Mouse (Mus musculus) heart, postnatal 4 days (tissue): ENCODE measurements at regions not wholly inside any gene's neighbourhood (a gene's known extent, or its start where the extent isn't known, plus 50 kb on each side); places are given as distances from the start of the nearest gene placed in this dataset.
"Not testable (repeated sequence)": the region's sequence is repeated elsewhere in the genome, so short reads cannot be mapped to it uniquely, and the experiment has no call there.

Experiments
- DNase-seq: peaks from one replicate; pipeline ENCODE4 v3.0.0; 2021

DNA sequence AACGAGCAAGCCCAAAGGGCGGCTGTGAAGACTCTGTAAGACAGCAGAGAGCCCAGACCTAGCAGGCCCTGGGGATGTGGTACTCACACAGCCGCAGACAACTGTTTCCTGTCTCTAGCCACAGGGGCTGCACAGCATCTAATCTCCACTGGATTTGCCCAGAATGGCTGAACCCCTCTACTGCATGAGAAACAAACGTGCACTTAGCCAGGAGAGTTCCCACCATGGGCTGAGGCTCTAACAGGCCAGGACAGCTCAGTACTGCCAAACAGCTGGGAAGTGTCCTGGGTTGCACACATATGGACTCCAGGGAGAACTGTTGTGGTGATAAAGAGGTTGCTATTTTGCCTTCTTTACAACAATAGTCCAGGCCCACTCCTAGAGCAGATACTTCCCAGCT lies 204.1 kb upstream of the Daam1 start:
- peak; percentile 63 for DNase-seq

DNA sequence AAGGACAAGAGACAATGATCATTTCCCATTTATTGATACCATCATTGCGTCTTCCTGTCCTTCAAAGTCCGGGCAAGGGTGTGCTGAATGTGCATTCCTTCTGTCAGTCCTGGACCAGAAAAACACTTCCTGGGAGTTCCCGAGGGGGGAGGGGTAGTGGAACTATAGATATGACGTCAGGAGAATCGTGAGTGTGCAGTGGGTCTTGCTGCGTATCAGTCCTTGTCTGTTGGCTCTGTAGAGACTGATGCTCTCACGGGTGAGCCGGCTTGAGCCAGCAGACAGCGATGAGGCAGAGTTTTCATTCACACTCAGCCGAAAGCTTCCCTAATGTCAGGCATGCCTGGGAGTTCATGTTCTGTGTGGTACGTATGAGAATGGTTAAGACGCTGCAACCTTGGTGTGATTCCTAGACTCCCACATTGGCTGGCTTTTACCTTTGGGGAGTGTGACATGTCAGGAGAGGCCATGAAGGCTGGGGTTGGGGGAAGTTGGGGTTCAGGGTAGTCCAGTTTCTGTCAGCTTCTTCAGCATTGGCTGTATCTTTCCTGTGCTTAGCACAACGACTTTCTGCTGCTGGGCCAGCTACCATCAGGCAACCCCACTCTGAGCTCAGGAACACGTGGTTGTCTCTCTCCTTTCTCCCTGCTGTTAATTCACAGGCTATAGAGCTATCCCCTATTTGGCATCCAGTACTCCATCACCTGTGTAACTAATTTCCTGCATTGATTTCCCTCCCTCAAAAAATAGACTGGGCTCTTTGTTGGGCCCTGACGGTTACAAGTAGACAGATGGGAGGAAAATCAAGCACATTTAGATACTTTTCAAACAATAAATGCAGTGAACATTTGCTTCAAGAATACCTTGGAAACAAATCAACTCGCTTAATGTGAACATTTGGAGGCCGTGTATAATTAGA lies 203.2 kb upstream of the Daam1 start:
- DNase-seq, result peak; percentile 45

DNA sequence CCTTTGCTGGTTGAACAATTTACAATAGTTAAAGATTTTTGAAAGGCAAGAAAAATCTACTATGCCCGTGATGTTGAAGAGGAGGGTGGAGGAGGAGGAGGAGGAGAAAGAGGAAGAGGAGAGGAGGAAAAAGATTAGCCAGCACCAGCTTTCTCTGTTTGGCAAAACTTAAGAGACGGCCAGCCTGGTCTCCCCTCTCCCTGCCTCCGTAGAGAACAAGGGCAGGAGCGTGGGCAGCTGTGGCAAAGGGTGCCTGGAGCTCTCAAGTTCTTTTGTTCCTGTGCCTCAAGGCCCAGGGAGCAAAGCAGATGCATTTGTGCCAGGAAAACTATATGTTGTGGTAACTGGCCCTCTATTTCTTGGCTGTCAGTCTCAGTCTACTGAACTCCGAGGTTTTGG lies 202.5 kb upstream of the Daam1 start:
- no peak for DNase-seq

DNA sequence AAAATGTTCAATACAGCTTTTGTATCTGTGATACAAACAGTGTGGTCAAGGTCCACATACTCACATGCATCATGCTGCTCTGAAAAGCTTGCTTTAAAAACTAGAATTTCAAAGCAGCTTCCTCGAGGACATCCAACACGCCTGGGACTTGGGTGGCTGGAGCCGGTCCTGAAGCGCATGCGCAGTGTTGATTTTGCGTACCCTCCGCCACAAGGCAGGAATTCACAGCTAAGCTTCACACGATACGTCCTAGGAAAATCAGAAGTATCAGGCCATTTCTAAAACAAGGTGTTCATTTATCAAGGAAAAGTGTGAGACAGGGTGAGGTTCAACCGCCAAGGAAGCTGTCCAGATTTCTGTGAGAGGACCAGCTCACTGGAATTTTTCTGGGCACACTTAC lies 202.1 kb upstream of the Daam1 start:
- DNase-seq, result no peak

DNA sequence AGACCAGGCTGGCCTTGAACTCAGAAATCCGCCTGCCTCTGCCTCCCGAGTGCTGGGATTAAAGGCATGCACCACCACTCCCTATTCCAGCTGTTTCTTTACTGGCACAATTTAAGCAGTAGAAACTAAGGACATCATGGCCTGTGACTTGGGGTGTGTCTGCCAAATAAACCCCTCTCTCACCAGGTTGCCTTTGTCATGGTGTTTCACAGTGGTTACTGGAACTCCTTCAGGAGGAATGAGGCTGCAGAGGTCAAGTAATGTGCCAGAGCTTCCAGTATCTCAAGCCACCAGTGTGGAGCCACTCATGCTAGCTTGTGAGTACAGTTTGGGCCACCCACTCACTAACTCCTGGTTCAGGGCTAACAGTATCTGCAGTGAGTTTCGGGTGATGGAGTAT lies 200.5 kb upstream of the Daam1 start:
- DNase-seq, result no peak

DNA sequence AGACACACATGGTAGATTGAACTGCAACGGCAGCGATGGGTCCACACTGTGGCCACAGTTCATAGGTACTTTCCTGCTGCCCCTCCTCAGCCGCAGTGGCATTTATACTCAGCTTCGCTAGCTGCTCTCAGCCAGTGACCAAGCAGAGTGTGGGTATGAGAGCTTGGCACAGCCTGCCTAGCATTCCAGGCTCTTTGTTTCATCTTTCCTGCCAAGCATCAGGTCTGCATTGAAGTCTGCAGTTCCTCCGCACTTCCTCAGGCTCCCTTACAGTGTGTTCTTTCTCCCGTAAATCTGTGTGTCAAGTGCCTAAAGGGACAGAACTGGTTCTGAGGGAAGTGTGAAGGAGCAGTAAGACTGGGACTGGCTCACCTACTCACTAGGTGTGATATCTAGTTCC lies 194.6 kb upstream of the Daam1 start:
- no peak for DNase-seq

DNA sequence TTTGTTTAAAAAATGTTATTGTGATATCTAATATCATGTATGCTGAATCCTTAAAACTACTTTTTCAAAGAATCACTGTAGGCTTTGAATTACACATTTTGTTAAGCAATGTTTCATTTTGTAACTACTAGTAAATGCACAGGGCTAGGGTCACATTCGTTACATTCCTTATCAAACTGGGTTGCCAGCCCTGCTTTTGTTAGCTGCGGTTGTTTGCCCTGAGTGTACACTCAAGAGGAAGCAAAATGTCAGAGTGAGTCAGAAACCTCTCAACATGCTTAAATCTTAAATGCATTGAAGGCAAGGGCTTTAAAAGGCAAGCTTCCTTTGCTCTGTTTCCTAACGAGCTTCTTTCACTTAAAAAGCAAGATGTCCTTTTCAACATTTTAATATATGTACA lies 193.6 kb upstream of the Daam1 start:
- no peak for DNase-seq

DNA sequence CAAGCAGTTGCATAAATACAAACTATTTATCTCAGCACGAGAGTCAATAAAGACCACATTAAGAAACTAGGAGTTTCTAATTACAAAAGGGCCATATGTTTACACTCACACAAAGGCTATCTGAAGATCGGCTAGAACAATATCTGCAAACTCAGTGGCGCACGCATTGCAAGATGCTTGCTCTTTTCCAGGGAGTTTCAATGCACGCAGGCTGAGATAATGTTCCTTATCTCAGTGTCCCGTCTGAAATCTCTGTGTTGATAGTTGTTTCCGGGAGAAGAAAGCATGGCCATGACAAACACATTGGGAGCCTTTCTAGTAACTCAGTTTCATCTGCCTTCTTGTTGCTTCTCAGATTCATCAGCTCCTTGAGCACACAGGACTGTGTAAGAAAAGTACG lies 192.6 kb upstream of the Daam1 start:
- no peak for DNase-seq

DNA sequence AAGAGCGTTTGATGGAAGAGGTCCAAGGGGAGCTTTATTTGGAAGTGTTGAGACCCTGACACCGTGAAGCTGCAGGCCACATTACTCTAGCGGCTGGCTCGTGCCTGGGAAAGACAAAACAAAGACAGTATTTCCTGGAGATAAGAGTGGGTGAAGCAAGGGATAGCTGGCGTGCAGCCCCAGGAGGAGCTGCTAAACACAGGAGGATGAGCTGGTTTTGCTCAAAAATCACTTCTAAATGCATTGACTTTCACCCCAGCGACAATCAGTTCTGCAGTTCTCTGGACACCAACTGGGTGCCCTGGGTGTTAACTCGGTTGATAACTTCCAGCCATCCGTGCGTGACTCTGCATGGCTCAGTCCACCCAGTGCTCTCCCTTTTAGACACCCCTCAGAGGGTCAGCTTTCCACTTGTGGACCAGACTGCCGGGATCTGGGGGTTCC lies 190.8 kb upstream of the Daam1 start:
- DNase-seq, result peak; percentile 65

DNA sequence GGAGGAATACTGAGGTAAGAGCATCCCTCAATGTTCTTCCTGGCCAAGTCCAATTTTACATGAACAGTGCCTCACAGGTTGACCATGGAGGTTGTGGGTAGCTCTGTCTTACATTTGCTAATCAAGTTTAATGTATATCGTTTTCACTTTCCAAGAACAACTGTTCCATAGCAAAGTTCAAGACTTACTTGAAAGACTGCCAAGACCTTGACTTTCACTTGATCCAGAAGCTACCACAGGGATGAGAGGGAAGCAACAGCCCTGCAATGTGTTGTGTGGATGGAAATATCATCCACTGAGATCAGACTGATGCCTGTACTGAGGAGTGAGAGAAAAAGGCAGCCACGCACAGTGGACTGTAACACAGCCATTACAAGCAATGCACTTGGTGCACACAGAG lies 189.4 kb upstream of the Daam1 start:
- no peak for DNase-seq

DNA sequence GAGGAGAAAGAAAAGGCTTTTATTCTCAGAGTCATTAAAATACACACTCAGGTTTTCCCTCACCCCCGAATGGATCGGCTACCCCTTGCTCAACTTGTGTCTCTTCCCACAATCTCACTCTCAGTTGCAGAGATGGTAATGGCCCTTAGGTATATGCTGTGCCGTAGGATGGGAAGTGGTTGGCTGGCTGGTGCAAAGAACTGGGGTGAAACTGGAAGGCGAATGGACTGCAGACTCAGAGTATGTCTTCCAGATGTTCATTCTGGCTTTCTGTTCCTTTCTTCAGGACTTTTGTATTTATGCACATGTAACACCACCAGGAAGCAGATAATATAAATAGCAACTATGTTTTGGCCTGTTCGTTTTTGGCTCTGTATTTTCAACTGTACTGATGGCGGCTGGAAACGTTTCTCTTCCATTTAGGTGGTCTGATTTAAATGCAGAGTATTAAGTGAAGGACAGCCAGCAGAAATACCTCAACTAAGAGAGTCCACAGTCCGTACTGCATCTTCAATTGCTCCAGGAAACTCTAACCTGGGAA lies 188.0 kb upstream of the Daam1 start:
- DNase-seq, result no peak

DNA sequence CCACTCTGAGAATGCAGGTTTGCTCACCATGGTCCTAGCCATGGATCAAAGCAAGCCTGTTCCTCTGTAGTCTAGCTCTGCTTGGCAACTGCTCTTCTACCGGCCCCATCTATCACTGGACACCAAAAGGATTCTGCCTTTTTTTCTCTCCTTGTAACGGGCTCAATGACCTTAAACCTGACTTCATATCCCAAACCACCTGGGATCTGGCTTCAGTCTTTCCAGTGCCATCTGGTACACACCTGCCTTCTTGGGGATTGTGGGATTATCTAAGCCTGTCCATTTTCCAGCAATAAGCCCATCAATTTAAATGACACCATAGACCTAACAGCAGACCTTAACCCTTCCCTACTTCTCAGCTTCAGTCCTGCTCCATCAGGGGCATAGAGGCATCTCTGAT lies 179.6 kb upstream of the Daam1 start:
- DNase-seq, result no peak

DNA sequence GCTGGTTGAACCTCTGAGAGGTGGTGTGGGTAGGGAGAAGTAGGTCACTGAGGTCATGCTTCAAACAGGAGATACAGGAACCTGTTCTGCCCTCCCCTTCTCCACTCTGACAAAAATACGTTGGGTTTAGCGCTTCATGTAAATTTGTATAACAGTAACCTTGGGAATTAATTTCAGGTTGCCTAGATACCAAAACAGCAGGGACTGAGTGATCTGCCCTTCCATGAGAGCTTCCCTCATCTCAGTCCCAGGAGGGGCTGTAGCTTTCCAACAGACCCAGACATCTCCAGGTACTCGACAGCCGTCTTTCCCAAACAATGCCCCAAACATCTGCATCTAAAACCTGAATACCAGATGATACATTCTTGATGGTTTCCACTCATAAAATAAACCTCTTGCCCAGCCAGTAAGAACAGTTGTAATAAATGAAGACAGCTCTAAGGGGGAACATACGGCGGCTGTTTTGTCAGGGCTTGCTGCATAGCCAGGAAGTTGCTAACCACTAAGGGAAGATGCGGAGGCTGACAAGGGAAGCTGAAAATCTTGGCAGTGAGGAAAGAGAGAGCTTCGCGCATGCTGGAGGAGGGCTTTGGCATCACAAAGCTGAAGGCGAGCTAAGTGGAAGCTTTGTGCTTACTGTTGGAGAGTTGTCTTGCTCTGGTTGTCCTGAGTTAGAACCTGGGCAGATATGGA lies 137.4 kb upstream of the Daam1 start:
- DNase-seq, result peak; percentile 32

DNA sequence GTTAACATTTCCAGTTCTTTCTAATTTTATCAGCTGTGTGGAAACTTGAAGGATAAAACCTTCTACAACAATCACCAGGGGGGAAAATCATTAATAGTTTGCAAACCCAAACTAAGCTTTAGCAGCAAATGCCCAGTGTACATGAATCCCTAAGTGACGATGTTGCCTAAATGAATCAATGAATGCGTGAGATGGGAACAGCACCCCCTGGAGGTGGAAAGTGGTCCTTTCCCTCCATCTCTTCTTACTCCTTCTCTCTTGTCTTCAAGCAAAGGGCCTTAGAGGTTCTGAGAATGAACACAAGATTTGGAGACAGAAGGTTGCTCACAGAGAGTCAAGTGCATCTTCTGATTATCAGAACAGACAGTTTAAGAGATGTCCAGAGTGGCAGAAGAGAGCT lies 129.1 kb upstream of the Daam1 start:
- peak; percentile 48 for DNase-seq

DNA sequence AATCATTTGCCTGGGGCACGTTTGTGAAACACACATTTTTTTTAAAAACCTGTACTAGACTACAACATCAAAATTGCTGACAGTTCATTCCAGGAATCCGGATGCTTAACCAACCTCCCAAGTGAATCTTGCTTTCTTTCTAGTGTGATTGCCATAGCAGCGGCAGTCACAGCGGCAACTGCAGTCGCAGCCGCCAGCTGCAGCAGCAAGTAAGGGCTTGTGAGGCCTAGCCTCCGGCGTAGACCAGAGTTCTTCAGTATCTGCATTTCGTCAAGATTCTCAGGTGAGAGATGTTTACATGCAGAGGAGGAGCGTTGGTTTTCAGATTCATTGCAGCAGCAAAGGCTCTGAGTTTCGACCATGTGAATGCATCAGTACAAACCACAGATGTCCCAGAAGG lies 128.7 kb upstream of the Daam1 start:
- no peak for DNase-seq

DNA sequence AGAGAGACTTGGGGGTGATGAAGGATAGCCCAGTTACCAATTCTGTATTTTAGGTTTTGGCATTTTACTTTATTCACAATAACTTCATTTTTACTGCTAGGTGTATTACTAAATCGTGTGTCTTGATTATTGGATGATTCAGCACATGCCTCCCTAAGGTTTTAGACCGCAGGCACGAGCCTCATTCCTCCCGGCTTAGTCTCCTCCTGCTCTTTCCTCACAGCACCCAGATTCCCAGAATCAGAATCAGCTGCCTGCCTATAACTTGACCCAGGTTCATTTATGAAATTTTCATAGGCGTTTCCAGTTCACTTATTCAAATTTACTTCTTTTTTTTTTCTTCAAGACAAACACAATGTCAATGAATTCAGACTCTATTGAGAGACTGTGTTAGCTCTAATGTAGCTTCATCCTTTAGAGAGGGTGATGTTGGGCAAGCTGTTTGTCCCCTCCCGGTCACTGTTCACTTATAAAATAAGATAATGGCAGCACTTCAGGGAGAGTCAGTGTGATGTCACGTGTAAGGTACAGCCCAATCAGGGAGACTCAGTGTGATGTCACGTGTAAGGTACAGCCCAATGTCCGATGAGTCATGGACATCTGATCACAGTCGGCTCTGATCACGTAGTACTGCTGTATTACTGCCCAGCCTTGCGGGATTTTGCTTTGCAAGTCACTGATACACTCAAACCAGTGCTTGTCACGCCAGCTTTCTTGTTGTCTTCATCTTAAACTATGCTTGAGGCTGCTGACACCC lies 127.6 kb upstream of the Daam1 start:
- no peak for DNase-seq

DNA sequence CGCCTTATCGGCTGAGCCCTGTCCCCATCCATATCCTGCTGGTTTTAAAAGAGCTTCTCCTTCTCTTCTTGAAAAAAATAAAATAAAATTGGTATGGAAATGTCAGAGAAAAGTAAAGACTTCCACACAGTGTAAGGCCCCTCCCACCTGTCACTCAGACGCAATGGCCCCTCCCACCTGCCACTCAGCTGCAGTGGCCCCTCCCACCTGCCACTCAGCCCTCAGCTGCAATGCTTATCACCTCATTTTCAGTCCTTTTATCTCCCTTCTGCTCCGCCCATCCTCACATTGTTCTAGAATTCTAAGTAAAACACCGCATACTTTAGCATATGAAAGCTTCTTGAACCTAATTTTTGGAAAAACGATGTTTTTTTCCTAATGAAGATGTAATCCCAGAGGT lies 126.4 kb upstream of the Daam1 start:
- DNase-seq, result no peak

DNA sequence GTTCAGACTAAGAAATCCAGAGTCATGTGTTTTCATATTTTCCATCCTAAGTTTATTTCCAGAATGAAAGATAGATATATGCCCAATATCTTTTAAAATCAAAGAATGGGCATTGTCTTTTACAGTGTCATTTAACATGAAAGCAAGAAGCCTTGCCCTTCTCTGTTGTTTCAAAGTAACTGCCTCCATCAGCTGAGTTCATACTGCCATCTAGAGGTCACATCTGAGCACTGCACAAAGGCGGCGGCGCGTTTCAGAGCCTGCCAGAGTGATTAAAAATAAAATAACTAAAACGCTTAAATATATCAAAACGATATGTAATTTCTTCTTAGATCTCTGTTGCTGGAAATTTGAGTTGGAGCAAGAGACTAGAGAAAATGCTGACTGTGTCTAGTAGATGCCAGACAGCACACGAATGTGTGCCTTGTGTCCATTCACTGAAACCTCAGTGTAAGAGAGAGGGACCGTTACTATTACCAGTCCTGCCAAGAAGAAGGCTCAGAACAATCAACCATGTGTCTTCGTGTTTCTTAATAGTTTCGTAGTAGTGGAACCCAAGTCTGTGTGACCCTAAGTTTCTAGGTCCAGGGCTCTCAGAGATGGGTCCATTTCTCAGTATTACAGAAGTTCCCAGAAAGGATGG lies 123.0 kb upstream of the Daam1 start:
- DNase-seq, result peak; percentile 81

DNA sequence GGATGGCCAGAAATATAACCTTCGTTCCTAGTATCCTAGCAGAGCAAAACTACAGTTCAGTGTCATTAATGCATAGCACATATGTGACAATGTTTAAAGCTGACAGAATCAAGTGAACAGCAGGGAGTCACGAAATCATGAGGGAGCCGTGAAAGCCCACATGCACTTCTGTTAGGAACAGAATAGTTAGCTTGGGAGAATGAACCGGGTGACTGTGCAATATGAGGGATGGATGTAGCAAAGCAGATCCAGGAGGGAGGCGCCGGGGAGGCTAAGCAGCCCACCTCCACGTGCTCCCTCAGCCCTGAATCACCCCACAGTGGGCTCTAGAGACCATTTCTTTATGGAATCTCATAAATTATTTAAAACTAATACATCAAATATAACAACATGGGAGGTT lies 116.3 kb upstream of the Daam1 start:
- DNase-seq, result no peak

DNA sequence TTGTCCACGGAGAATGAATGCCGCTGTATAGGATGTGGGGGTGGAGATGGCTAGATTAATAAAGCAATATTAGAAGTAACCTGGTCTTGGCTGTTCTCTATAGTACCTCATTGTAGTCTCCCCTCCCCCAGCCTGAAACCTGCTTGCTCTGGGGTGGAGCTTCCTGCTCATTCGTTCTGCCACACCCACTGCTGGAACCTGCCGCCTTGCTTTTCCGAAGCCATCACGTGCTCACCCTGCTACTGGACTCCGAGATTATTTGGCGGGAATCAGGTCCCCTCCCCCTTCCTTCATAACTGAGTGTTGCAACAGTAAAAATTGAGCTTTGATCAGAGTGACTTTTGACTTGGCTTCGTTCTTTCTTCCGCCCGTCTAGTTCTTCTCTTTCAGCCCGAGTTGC lies 112.5 kb upstream of the Daam1 start:
- not testable (repeated sequence) for DNase-seq

DNA sequence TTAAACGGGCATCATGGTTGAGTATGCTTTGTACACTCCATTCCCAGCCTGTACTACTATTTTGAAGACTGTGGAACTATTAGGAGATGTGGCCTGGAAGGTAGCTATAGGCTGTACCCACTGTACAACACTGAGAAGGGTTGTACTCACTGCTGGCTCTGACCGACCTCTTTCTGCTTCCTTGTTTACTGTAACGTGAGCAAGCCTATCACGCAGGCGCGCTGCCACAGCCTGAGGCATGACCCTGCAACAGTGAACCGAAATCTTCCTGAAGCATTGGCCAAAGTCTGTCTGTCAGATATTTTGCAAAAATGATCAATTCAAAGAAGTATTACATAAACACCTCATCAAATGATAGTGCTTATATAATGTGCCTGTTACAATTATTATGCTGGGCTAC lies 112.0 kb upstream of the Daam1 start:
- DNase-seq, result no peak

DNA sequence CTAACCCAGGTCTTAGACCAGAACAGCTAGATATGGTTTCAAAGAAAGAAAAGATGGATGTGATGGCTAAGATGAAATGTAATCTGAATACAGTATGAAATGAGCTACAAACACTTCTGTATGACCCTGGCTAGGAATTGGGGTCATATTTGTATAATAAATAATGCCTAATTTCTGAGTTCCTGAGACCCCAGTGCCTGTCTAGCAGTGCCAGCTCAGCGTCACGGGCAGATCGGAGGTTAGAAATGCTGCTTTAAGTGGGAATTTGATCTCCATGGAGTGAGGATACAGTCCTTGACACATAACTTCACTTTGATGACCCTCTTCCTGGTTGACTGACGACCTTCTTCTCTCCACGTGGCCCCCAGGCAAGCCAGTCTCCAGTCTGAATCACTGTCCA lies 105.7 kb upstream of the Daam1 start:
- DNase-seq, result no peak
